Mouse (Mus musculus) lung, adult 2 months (tissue): ENCODE results near the gene Arfip1. TPM values are rescaled to one million over a fixed set of nuclear protein-coding genes. Genes with fewer than 3 reads are reported as not detected.

ENCODE experiments used
- DNase-seq: peaks from one replicate; pipeline ENCODE4 v3.0.0; 2022
- H3K4me1 ChIP-seq: fragments of 200-500 bp; 2 replicates; pipeline ENCODE4 v1.6.1; 2011; ENCODE audit warnings: low read length; ENCODE audit not compliant: control insufficient read depth, insufficient read depth
- H3K4me3 ChIP-seq: fragments of 200-500 bp; replicated peaks from 2 replicates; pipeline ENCODE3; 2011; ENCODE audit warnings: low read depth, mild to moderate bottlenecking, control low read depth, low read length; ENCODE audit errors: extremely low read depth
- CTCF ChIP-seq: fragments of 200-500 bp; IDR thresholded peaks from 2 replicates; pipeline ENCODE4 v1.5.1; 2011; ENCODE audit warnings: mild to moderate bottlenecking, low read length, control low read depth; ENCODE audit not compliant: insufficient read depth
- POLR2A ChIP-seq: fragments of 200-500 bp; IDR thresholded peaks from 2 replicates; pipeline ENCODE4 v1.6.1; 2011; ENCODE audit warnings: low read depth, mild to moderate bottlenecking, control low read depth, low read length, borderline replicate concordance; ENCODE audit errors: extremely low read depth
- WGBS: fragments of 180-500 bp; shearing (Covaris S2); methylation state at CpG from one replicate; pipeline ENCODE4 v1.1.7; 2018; 5-methylcytosine and 5-hydroxymethylcytosine counted together
- polyA plus RNA-seq: library from polyadenylated mRNA; depleted of rRNA; stranded (reverse); fragments of >200 nt; gene quantifications from 2 replicates; pipeline ENCODE4 v1.2.3, GENCODE M21; 2012

The Arfip1 gene
- polyA plus RNA-seq, 1 experiment = 14.2 TPM

DNA sequence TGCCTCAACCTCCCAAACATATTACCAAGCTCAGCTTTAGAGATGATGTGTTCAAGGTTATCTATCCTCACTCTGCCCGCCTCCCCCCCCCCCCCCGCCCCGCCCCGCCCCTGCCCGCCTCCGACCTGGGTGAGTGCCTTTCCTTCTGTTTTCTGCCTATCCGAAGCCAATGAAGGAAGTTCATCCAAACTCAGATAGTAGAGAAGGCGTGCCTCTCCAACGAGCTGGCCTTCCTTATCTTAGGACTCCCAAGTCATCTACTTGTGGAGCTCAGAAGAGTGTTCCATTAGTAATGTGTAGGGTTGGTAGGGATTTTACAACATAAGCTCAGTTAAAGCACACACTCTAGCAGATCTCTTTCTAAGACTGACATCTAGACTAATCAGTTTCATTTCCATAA, 20.8 kb upstream of the Arfip1 start:
- Histone ChIP-seq H3K4me1 (no peaks in the 10 kb centered on the region), H3K4me3 (no peak overlapping the region)
- no peak for DNase-seq
- 62% methylated on average over 9 of the region's 9 CpGs for WGBS
- TF ChIP-seq CTCF (no peak), POLR2A (no peak)

- no peak for DNase-seq
- no peaks in the 10 kb centered on the region for H3K4me1 ChIP-seq
- H3K4me3 ChIP-seq = no peak overlapping the region
- WGBS = 89% methylated on average over 2 of the region's 2 CpGs
- TF ChIP-seq CTCF = no peak
- no peak for TF ChIP-seq POLR2A
These were observed 20.3 kb upstream of the Arfip1 start for GRCm38 (mm10) chr3:84602759-84603158.

GRCm38 (mm10) chr3:84601870-84602495, 19.6 kb upstream of the Arfip1 start:
- no peak for DNase-seq
- WGBS = 65% methylated on average over 9 of the region's 9 CpGs
- H3K4me3 ChIP-seq = no peak overlapping the region
- H3K4me1 ChIP-seq = no peaks in the 10 kb centered on the region
- TF ChIP-seq POLR2A (no peak), CTCF (no peak)

GRCm38 (mm10) chr3:84598756-84599155, 16.3 kb upstream of the Arfip1 start:
- WGBS = 80% methylated on average over 6 of the region's 6 CpGs
- no peak for DNase-seq
- Histone ChIP-seq H3K4me3 (no peak overlapping the region), H3K4me1 (peaks cover 3% of the 10 kb centered on the region)
- TF ChIP-seq CTCF = no peak
- no peak for TF ChIP-seq POLR2A

GRCm38 (mm10) chr3:84597996-84598734, 15.7 kb upstream of the Arfip1 start:
- Histone ChIP-seq H3K4me3 (no peak overlapping the region), H3K4me1 (peaks cover 3% of the 10 kb centered on the region)
- no peak for DNase-seq
- TF ChIP-seq POLR2A = no peak
- WGBS = 59% methylated on average over 6 of the region's 6 CpGs

GRCm38 (mm10) chr3:84595677-84596234, 13.3 kb upstream of the Arfip1 start:
- WGBS = 44% methylated on average over 5 of the region's 5 CpGs
- DNase-seq = no peak
- no peak for TF ChIP-seq CTCF
- no peak for TF ChIP-seq POLR2A
- Histone ChIP-seq H3K4me3 (no peak overlapping the region), H3K4me1 (peaks cover 3% of the 10 kb centered on the region)

DNA sequence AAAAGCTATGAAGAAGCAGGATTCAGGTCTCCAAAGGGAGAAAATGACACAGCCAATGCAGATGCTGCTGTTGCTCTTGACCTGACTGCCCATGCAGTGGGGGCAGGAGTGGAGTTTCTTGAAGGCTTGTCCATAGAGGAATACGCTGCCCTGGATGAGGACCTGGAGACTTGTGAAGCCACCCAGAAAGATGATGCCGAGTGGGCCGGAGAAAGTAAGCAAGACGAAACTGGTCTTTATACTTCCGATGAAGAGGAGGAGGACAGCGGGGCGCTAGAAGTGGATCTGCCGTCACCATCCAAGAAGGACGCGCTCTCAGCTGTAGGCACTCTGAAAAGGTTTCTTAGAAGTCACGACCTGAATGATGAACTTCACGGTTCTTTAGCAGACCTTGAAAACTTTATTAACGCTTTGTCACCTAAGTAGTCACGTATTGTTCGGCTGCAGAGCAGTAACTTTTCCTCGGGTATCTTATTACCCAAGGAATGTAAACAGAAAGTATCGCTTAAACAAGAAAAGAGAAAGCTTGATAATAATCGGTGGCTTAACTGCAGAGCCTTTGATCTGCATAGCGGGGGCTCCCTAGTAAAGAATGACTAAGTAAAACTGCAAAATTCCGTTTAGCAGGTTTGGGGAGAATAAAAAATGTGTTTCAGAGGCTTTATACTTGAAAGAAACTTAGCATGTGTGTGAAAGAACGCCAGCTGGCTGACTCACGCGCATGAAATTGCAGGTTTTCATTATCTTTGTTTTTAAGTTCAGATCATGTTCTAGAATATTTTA, 12.7 kb upstream of the Arfip1 start:
- Histone ChIP-seq H3K4me1 (peaks cover 3% of the 10 kb centered on the region), H3K4me3 (peak overlapping the region; percentile 62)
- 7% methylated on average over 23 of the region's 23 CpGs for WGBS
- DNase-seq = no peak
- TF ChIP-seq CTCF (no peak), POLR2A (no peak)

DNA sequence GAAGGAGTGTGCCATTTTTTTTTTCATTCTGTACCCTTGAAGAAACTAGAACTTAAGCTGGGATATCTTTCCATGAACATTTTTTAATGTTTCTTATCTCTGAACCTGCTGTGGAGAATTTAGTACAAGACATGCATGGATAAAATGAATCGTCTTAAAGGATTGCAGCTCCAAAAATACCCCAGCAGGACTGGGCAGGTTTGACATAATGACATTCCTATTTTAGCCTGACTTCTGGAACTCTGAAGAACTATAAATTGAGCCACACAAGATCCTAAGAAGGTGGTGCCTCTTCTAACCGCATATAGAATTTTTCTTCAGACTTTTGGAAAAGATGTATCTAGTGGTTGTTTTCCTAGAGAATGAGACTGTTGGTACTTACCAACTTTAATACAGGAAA, 10.8 kb upstream of the Arfip1 start, which contains the start of gene Tigd4:
Tigd4 (plus strand) TSS at position 301 of the 400 bp plus-strand sequence.
- no peak for TF ChIP-seq POLR2A
- TF ChIP-seq CTCF = no peak
- no peak within 1 kb of the TSS for H3K4me3 ChIP-seq
- no peak for DNase-seq
- 84% methylated on average over 2 of the region's 2 CpGs for WGBS
- H3K4me1 ChIP-seq = peaks cover 3% of the 10 kb centered on the region

- whole genome bisulfite sequencing = 36% methylated on average over 5 of the region's 5 CpGs
- no peak for DNase-seq
- Histone ChIP-seq H3K4me3 (no peak overlapping the region), H3K4me1 (no peaks in the 10 kb centered on the region)
- TF ChIP-seq POLR2A (no peak), CTCF (no peak)
These were observed 4.3 kb upstream of the Arfip1 start for GRCm38 (mm10) chr3:84586736-84587135.
